Mouse (Mus musculus): Measurements from ENCODE around the gene Tmeff1.

Gene Tmeff1

DNA sequence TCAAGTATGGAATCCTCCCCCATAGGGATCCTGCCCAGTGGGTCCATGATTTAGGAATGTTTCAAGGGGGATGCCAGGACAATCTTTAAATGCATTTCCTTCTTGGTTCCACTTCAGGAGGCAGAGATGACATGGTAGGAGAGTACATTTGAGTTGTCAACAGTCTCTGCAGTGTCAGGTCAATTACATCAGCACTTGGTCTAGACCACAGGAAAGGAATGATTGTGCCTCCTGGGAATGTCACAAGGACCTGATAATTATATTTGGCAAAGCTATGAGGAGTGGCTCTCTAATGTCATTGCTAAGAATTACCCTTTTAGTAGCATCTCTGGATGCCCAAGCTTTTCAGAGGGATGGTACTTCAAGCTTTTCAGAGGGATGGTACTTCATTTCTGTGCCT is 20.0 kb upstream of the Tmeff1 start:
- in situ Hi-C loops (cut with MboI, MseI) = no loop called here

- in situ Hi-C loops (cut with MboI, MseI) = no loop called here
Measured at GRCm38 (mm10) chr4:48576361-48576760, 8.6 kb upstream of the Tmeff1 start.

- in situ Hi-C loops (cut with MboI, MseI) = no loop called here
Measured at GRCm38 (mm10) chr4:48577831-48578230, 7.1 kb upstream of the Tmeff1 start.

DNA sequence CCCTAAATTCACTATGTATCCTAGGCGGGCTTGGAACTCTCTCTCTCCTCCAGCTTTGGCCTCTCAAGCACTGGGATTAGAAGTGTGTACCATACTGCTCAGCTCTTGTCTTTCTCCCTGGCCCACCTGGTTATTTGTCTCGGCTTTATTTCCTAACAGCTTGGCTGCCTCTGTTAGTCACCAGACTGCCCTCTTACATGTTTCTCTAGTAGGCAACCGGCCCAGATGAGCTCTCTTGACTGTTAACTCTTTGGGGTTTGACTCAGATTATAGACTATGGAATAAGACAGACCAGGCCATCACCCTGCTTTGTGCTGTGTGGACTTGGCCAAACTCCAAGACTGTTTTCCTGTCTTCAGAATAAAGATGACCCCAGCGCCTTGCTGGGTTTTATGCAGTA is 6.6 kb upstream of the Tmeff1 start:
- in situ Hi-C loops (cut with MboI, MseI) = no loop called here

- in situ Hi-C loops (cut with MboI, MseI) = no loop called here
Measured at GRCm38 (mm10) chr4:48579475-48580110, 5.4 kb upstream of the Tmeff1 start.

- in situ Hi-C loops (cut with MboI, MseI) = no loop called here
Measured at GRCm38 (mm10) chr4:48581201-48581600, 3.8 kb upstream of the Tmeff1 start.

GRCm38 (mm10) chr4:48581993-48582392 is 3.0 kb upstream of the Tmeff1 start:
- in situ Hi-C loops (cut with MboI, MseI) = no loop called here

DNA sequence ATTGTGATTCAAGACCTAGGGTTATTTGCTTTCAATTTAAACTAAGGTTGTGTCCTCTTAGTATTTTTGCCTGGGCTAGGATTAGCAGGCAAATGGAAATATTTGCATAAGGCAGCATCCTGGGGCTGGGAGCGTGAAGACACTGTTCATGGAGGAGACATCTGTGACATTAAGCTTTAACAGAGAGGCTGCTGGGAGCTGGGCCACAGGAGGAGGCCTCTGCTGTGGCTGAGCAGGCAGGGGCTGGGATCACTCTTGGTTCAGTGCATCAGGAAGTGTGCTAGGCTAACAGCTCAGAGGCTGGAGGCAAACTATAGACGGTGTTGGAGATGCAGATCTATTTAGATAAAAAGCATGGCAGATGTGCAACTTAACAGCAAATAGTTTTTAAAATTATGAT is 2.0 kb upstream of the Tmeff1 start:
- in situ Hi-C loops (cut with MboI, MseI) = no loop called here

GRCm38 (mm10) chr4:48585241-48586098 is 496 bp downstream of the Tmeff1 start:
- in situ Hi-C loops (cut with MboI, MseI) = no loop called here

DNA sequence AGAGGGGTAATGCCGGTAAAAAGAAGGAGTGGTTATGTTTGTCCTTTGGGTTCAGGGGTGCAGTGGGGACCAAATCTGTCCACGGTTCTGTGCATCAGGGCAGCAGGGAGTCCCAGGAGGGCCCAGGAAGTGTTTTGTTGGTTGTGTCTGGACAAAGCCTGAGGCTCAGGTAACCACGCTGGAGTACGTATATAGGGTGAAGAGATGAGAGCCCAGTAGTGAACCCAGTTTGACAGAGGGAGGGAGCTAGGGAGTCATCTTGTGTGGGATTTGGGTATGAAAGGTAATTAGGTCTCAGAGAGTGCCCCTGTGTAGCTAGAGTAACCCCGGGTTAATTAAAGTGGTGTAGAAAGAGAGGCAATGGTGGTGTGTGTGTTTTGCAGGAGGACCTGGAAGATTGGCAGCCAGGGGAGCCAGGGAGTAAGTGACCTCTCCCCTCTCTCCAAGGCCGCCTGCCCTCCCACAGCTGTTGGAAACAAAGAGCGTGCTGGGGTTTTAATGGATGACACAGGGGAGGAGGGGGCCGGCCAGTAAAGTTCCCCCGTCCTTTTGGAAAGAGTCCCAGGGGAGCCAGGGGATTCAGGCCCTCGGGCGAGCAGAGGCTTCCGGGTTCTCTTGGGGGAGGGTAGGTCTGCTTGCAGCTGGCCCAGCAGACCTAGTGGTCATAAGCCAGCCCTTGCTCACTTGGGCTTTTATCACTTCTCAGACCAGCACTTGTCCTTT is 1.3 kb downstream of the Tmeff1 start:
- in situ Hi-C loops (cut with MboI, MseI) = no loop called here

DNA sequence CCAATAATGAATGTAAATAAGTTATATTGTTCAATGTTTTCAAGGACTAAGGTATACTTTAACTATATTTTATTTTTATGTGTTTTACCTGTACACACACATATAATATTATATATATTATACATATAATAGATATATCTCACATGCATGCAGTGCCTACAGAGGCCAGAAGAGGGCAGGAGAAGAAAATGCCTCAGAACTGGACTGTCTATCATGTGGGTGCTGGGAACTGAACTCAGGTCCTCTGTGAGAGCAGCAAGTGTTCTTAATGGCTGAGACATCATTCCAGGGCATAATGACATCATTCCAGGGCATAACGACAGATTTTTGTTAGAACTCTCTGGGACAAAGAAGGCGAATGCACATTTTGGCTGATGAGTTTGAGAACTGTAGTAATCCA is 2.6 kb downstream of the Tmeff1 start:
- in situ Hi-C loops (cut with MboI, MseI) = no loop called here

GRCm38 (mm10) chr4:48588576-48588975 is 3.6 kb downstream of the Tmeff1 start:
- in situ Hi-C loops (cut with MboI, MseI) = no loop called here

GRCm38 (mm10) chr4:48590862-48591261 is 5.9 kb downstream of the Tmeff1 start:
- in situ Hi-C loops (cut with MboI, MseI) = no loop called here

DNA sequence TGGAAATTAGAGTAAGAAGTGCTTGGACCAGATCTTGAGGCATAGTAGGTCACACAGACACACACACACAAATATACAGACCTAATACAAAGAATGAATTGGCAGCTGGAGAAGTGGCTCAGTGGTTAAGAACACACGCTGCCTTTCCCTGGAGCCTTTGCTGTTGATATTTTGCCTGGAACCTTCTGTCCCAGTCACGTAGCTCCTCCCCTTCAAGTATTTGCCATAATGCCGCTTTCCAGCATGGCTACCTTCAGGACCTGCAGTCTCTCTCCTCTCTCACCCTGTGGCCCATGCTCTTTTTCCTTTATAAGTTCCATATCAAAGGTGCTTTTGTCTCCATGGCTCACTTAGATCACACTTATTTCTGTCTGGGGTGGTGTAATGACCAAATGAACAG is 6.4 kb downstream of the Tmeff1 start:
- in situ Hi-C loops (cut with MboI, MseI) = no loop called here

DNA sequence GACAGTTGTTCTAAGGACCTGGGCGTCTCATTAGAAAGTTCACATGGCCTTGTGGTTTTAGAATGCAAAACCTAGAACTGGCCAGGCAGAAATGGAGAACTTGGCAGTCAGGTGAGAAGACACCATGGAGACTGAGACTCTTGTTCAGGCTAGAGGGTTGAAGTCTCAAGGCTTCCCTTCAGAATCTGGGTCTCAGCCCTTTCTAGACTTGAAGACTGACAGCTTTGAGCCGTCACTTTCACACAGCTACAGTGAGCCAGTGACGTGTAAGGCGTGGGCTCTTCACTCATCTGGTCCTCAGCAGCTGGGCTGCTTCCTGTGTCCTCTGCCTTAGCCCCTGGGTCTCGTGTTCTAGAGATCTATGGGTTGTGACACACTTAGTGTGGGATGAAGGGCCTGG is 7.4 kb downstream of the Tmeff1 start:
- in situ Hi-C loops (cut with MboI, MseI) = no loop called here

DNA sequence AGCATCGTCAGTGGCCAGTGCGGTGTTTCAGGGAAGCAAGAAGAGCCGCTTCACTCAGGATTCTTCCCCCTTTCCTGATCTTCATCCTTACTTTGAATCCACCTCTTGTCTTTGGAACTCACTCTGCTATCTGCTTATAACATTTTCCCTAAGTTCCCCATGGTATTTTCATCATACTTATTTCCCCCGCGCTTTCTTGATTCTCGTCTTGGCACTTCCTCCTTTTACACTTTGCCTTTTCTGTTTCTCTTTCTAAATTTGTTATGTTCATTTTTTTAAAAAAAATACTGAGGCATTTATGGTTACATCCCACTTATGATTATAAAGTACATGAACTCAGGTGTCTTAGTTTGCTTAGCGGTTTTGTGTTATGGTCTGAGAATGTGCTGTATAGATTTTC is 7.9 kb downstream of the Tmeff1 start:
- in situ Hi-C loops (cut with MboI, MseI) = no loop called here

GRCm38 (mm10) chr4:48596111-48596510 is 11.1 kb downstream of the Tmeff1 start:
- in situ Hi-C loops (cut with MboI, MseI) = no loop called here

GRCm38 (mm10) chr4:48605650-48606049 is 20.7 kb downstream of the Tmeff1 start:
- in situ Hi-C loops (cut with MboI, MseI) = no loop called here

- in situ Hi-C loops (cut with MboI, MseI) = no loop called here
Measured at GRCm38 (mm10) chr4:48609485-48609884, 24.5 kb downstream of the Tmeff1 start.

GRCm38 (mm10) chr4:48610251-48610650 is 25.3 kb downstream of the Tmeff1 start:
- in situ Hi-C loops (cut with MboI, MseI) = no loop called here

DNA sequence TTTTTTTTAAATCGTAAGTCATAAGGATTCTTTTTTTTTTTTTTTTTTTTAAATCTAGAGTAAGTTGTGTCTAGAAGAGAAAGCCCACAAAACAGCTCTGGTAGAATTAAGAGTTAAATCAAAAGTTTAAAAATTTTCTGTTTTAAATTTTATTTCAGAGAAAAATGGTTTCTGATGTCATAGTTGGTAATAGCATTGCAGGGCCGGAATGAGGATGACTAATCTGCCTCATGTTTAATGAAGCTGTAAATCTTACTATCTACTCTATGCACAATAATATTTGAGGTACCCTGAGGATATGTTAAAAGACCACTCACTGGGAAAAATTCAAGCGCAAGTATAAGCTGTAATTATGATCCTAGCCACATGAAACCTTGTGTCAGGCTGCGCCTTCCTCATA is 30.5 kb downstream of the Tmeff1 start:
- in situ Hi-C loops (cut with MboI, MseI) = no loop called here

GRCm38 (mm10) chr4:48617201-48617600 is 32.2 kb downstream of the Tmeff1 start:
- in situ Hi-C loops (cut with MboI, MseI) = no loop called here

DNA sequence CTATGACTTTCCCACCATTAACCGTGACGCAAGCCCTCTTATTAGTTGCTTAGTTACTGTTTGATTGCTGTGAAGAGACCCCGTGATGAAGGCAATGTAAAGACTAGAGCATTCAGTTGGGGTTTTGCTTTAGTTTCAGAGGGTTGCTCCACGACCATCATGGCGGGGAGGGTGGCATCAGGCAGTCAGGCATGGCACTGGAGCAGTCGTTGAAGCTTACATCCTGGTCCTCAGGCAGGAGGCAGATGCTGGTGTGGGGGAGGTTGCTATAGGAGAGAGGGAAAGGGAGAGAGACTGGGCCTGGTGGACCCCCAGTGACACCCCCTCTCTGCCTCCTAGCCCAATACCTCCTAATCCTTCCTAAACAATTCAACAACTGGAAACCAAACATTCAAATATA is 35.1 kb downstream of the Tmeff1 start:
- in situ Hi-C loops (cut with MboI, MseI) = no loop called here
